ENCODE assay signal across 27 mouse cellular contexts in the genomic region with DNA sequence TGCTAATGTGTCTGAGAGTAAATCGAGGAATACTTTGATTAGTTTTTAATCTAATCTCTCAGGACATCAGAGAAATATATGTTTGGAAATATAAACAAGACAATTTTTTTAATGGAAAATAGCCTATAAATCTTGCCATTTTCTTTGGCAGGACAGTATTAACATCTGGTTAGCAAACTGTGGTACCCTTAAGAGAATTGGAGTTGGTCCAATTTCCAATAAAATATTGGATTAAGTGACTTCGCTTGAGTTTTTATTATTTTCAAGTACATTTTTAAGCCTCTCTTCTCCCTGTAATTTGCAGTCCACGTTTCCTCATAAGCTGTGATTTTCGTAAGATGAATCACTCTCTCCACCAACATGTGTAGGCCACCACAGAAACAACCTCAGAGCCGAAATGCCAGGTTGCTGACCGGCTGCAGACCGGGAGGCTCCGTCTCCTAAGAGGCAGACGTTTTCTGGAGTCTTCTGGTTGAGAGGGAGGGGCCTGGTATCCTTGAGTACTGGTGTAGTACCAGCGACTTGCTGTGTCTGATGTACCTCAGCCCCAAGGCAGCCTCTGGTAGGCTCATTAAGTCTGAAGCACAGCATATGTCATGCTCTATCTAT.
DNase-seq lines count a peak whose midpoint lies in the region; ATAC-seq and TF ChIP-seq lines count a peak whose summit lies in the region.
"Had no signal": no experiment of that assay in that cellular context is flagged by ENCODE, and none has a peak within 500 bp of the region (broad histone marks: within the 10 kb centered on the region; RNA-seq: fewer than 3 reads in every experiment).

No protein-coding gene starts in this region.

- H3K4me2 ChIP-seq in forebrain, embryonic 14.5 days (ENCODE audit: low read length): no peak overlapping the region
- no peak overlapping the region for H3K4me2 ChIP-seq in forebrain, postnatal 0 days (ENCODE audit: low read depth)
- H3K4me2 ChIP-seq in lung, embryonic 14.5 days: no peak overlapping the region
- no peak overlapping the region for H3K4me2 ChIP-seq in limb, embryonic 12.5 days
- H3K4me2 ChIP-seq: embryonic facial prominence, embryonic 13.5 days; heart, embryonic 15.5 days; kidney, embryonic 15.5 days; liver, embryonic 12.5 days; midbrain, embryonic 11.5 days had no signal

- no peak overlapping the region for H3K4me3 ChIP-seq in forebrain, embryonic 14.5 days (ENCODE audit: low read depth, low read length)
- H3K4me3 ChIP-seq in forebrain, postnatal 0 days (ENCODE audit: low read depth, low read length): no peak overlapping the region
- no peak overlapping the region for H3K4me3 ChIP-seq in lung, embryonic 14.5 days (ENCODE audit: low read depth, low read length)
- no peak overlapping the region for H3K4me3 ChIP-seq in limb, embryonic 12.5 days (replicated peaks)
- H3K4me3 ChIP-seq: embryonic facial prominence, embryonic 13.5 days; gastrocnemius, adult 2 months; heart, embryonic 15.5 days; kidney, embryonic 15.5 days; liver, embryonic 12.5 days had no signal

- H3K9me3 ChIP-seq in forebrain, embryonic 14.5 days (replicated peaks; ENCODE audit: control insufficient read depth, low read length): no peaks in the 10 kb centered on the region
- no peaks in the 10 kb centered on the region for H3K9me3 ChIP-seq in forebrain, postnatal 0 days (ENCODE audit: low read length)
- no peaks in the 10 kb centered on the region for H3K9me3 ChIP-seq in lung, embryonic 14.5 days (ENCODE audit: low read depth, low read length)
- no peaks in the 10 kb centered on the region for H3K9me3 ChIP-seq in limb, embryonic 12.5 days
- H3K9me3 ChIP-seq: embryonic facial prominence, embryonic 13.5 days; G1E; heart, embryonic 15.5 days; kidney, embryonic 15.5 days; liver, embryonic 12.5 days had no signal

- H3K27me3 ChIP-seq in forebrain, embryonic 14.5 days (replicated peaks; ENCODE audit: control insufficient read depth, insufficient read depth, low read length): no peaks in the 10 kb centered on the region
- no peaks in the 10 kb centered on the region for H3K27me3 ChIP-seq in forebrain, postnatal 0 days (ENCODE audit: insufficient read depth, low read length)
- no peaks in the 10 kb centered on the region for H3K27me3 ChIP-seq in lung, embryonic 14.5 days (ENCODE audit: insufficient read depth, low read length)
- no peaks in the 10 kb centered on the region for H3K27me3 ChIP-seq in limb, embryonic 12.5 days
- H3K27me3 ChIP-seq: CH12.LX; embryonic facial prominence, embryonic 13.5 days; heart, embryonic 15.5 days; kidney, embryonic 15.5 days; liver, embryonic 12.5 days had no signal

- no peak for ATAC-seq in forebrain, embryonic 14.5 days
- no peak for ATAC-seq in forebrain, postnatal 0 days
- ATAC-seq in lung, embryonic 14.5 days (ENCODE audit: insufficient read depth): peak; percentile 32; the same call in 1 of the 2 replicates
- ATAC-seq in limb, embryonic 12.5 days (ENCODE audit: insufficient number of reproducible peaks, insufficient read depth, low FRiP score, low TSS enrichment, low read depth): no peak
- ATAC-seq in monocyte, adult 5-6 weeks (replicated peaks; ENCODE audit: insufficient number of reproducible peaks, low FRiP score, low TSS enrichment, poor library complexity, severe bottlenecking): no peak
- ATAC-seq: activated CD4-positive, CD25-positive, alpha-beta regulatory T cell, adult 4 months; intestine, postnatal 0 days; liver, embryonic 12.5 days had no signal

- no peak for DNase-seq in forebrain, embryonic 14.5 days (ENCODE audit: low spot score)
- no peak for DNase-seq in forebrain, postnatal 0 days
- DNase-seq in lung, embryonic 14.5 days: peak; percentile 69
- DNase-seq in lung, postnatal 10 days: no peak
- DNase-seq in MN1 (ENCODE audit: low spot score): peak; percentile 33
- no peak for DNase-seq in cerebellum, adult 9-11 months
- DNase-seq: adrenal gland, postnatal 10 days; B cell, adult 2 months; cerebellum, adult 18-20 months; cerebellum, postnatal 25 days; gastrocnemius, adult 2 months; heart, postnatal 36 days; kidney, postnatal 36 days; layer of hippocampus, postnatal 36 days; thymus, adult 2 months had no signal

- TF ChIP-seq CTCF in forebrain, postnatal 0 days (IDR thresholded peaks at IDR 0.05; ENCODE audit: low read depth): no peak
- no peak for TF ChIP-seq CTCF in lung, embryonic 14.5 days (IDR thresholded peaks at IDR 0.05; ENCODE audit: low read depth)

- H3K27ac ChIP-seq in forebrain, embryonic 14.5 days (ENCODE audit: low read depth, low read length): peak overlapping the region; percentile 52; the same call in 1 of the 2 replicates
- H3K27ac ChIP-seq in forebrain, postnatal 0 days (ENCODE audit: low read depth, low read length): no peak overlapping the region
- H3K27ac ChIP-seq in lung, embryonic 14.5 days (ENCODE audit: low read depth): no peak overlapping the region
- 0 out of 2 replicates have a peak overlapping the region, but pooled peaks have one; percentile 29 for H3K27ac ChIP-seq in limb, embryonic 12.5 days
- H3K27ac ChIP-seq: gastrocnemius, adult 2 months; heart, embryonic 15.5 days; kidney, embryonic 15.5 days; liver, embryonic 12.5 days; stomach, postnatal 0 days had no signal

- H3K9ac ChIP-seq in forebrain, embryonic 14.5 days (ENCODE audit: low read length): no peak overlapping the region
- no peak overlapping the region for H3K9ac ChIP-seq in forebrain, postnatal 0 days
- H3K9ac ChIP-seq in lung, embryonic 14.5 days: no peak overlapping the region
- H3K9ac ChIP-seq in limb, embryonic 12.5 days (replicated peaks): no peak overlapping the region
- H3K9ac ChIP-seq: embryonic facial prominence, embryonic 13.5 days; heart, embryonic 15.5 days; kidney, embryonic 15.5 days; liver, embryonic 12.5 days had no signal

- no peaks in the 10 kb centered on the region for H3K36me3 ChIP-seq in forebrain, embryonic 14.5 days (ENCODE audit: control insufficient read depth, insufficient read depth, low read length)
- H3K36me3 ChIP-seq in forebrain, postnatal 0 days (ENCODE audit: insufficient read depth): 0 out of 2 replicates have a peak, but pooled peaks cover 3% of the 10 kb centered on the region
- no peaks in the 10 kb centered on the region for H3K36me3 ChIP-seq in lung, embryonic 14.5 days (ENCODE audit: insufficient read depth)
- 0 out of 2 replicates have a peak, but pooled peaks cover 6% of the 10 kb centered on the region for H3K36me3 ChIP-seq in limb, embryonic 12.5 days
- H3K36me3 ChIP-seq: embryonic facial prominence, embryonic 13.5 days; G1E; heart, embryonic 15.5 days; kidney, embryonic 15.5 days; liver, embryonic 12.5 days had no signal

- H3K4me1 ChIP-seq in forebrain, embryonic 14.5 days (ENCODE audit: control insufficient read depth, insufficient read depth, low read length): peaks cover 40% of the 10 kb centered on the region
- H3K4me1 ChIP-seq in forebrain, postnatal 0 days (ENCODE audit: insufficient read depth): peaks cover 11% of the 10 kb centered on the region
- H3K4me1 ChIP-seq in lung, embryonic 14.5 days (ENCODE audit: insufficient read depth): peaks cover 4% of the 10 kb centered on the region; the same call in 1 of the 2 replicates
- peaks cover 36% of the 10 kb centered on the region for H3K4me1 ChIP-seq in limb, embryonic 12.5 days (replicated peaks)
- H3K4me1 ChIP-seq: liver, embryonic 12.5 days had no signal

- WGBS in forebrain, embryonic 14.5 days: 75% methylated on average over 10 of the region's 10 CpGs
- WGBS in forebrain, postnatal 0 days: 67% methylated on average over 10 of the region's 10 CpGs
- WGBS in lung, embryonic 14.5 days: 49% methylated on average over 10 of the region's 10 CpGs
- WGBS in limb, embryonic 12.5 days: 75% methylated on average over 10 of the region's 10 CpGs

Comparison
In these comparisons a context has a peak if more than half of its experiments do, and no peak if none do; other contexts are left out.
1. DNase-seq: peak in lung, embryonic 14.5 days (single experiment) and MN1 (single experiment); none in forebrain, embryonic 14.5 days (single experiment), forebrain, postnatal 0 days (single experiment), lung, postnatal 10 days (single experiment) and cerebellum, adult 9-11 months (single experiment).
2. H3K27ac ChIP-seq: peak in forebrain, embryonic 14.5 days (single experiment) and limb, embryonic 12.5 days (single experiment); none in forebrain, postnatal 0 days (single experiment) and lung, embryonic 14.5 days (single experiment).